Mouse (Mus musculus) neural tube, embryonic 13.5 days (tissue): ENCODE data around the gene Dph1. TPM values are rescaled to one million over a fixed set of nuclear protein-coding genes. Genes with fewer than 3 reads are reported as not detected.

Source experiments
- ATAC-seq: fragments of 200-750 bp; cut with Nextera tagmentation; 2 replicates; pipeline ENCODE4 v1.8.0; 2017; ENCODE audit warnings: low read depth, mild to moderate bottlenecking, moderate TSS enrichment, moderate library complexity
- H3K27ac ChIP-seq: fragments of 300-500 bp; sonication (generic); replicated peaks from 2 replicates; pipeline ENCODE4 v1.5.1; 2015; ENCODE audit warnings: moderate library complexity, mild to moderate bottlenecking, inconsistent platforms
- H3K27me3 ChIP-seq: fragments of 300-500 bp; sonication (generic); 2 replicates; pipeline ENCODE4 v1.6.1; 2015; ENCODE audit warnings: mild to moderate bottlenecking, inconsistent platforms
- H3K36me3 ChIP-seq: fragments of 300-500 bp; sonication (generic); 2 replicates; pipeline ENCODE4 v1.6.1; 2015; ENCODE audit warnings: mild to moderate bottlenecking, inconsistent platforms
- H3K4me1 ChIP-seq: fragments of 300-500 bp; sonication (generic); replicated peaks from 2 replicates; pipeline ENCODE4 v1.6.1; 2015; ENCODE audit warnings: inconsistent platforms
- H3K4me2 ChIP-seq: fragments of 300-500 bp; sonication (generic); 2 replicates; pipeline ENCODE4 v1.6.1; 2015; ENCODE audit warnings: inconsistent platforms, mild to moderate bottlenecking, moderate library complexity
- H3K4me3 ChIP-seq: fragments of 300-500 bp; sonication (generic); 2 replicates; pipeline ENCODE4 v1.5.1; 2015; ENCODE audit warnings: mild to moderate bottlenecking, inconsistent platforms
- H3K9ac ChIP-seq: fragments of 300-500 bp; sonication (generic); 2 replicates; pipeline ENCODE4 v1.6.1; 2015; ENCODE audit warnings: moderate library complexity, mild to moderate bottlenecking, inconsistent platforms
- H3K9me3 ChIP-seq: fragments of 300-500 bp; sonication (generic); 2 replicates; pipeline ENCODE4 v1.6.1; 2016; ENCODE audit warnings: inconsistent platforms
- WGBS: fragments of 180-500 bp; shearing (Covaris S2); methylation state at CpG from one replicate; pipeline ENCODE4 v1.1.7; 2015; 5-methylcytosine and 5-hydroxymethylcytosine counted together
- polyA plus RNA-seq: library from polyadenylated mRNA; unstranded; fragments of >200 nt; fragmentation: Nextera tagmentation; extraction: Ambion mirVana; gene quantifications from 2 replicates; pipeline ENCODE4 v1.2.1, GENCODE M21; 2015

Gene Dph1
- polyA plus RNA-seq, 1 experiment from 2014 or later, result 15.0 TPM

DNA sequence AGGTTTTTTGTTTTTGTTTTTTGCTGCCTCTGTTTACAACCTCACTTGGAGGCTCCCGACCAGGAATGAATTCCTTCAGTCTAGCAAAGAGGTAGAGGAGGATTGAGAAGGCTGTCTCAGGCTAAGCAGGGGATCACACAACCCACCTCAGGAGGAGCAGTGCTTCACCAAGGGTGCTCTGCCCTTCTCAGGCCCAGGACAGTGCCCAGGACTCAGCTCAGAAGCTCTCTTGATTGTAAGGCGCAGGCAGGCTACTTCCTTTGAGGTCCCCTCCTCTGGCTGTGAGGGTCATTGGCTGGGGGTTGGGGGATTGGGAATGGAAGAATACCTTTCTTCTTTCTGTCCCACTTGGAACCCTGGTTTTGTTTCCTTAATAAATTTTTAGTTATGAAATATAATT, 27.0 kb downstream of the Dph1 start:
- Histone ChIP-seq H3K4me2 (no peak overlapping the region), H3K9me3 (no peaks in the 10 kb centered on the region), H3K9ac (0 out of 2 replicates have a peak overlapping the region, but pooled peaks have one; percentile 49), H3K36me3 (peaks cover 51% of the 10 kb centered on the region), H3K4me1 (peaks cover 50% of the 10 kb centered on the region), H3K27me3 (peaks cover 69% of the 10 kb centered on the region), H3K27ac (no peak overlapping the region), H3K4me3 (no peak overlapping the region)
- WGBS, result 71% methylated on average over 2 of the region's 2 CpGs
- no peak for ATAC-seq

DNA sequence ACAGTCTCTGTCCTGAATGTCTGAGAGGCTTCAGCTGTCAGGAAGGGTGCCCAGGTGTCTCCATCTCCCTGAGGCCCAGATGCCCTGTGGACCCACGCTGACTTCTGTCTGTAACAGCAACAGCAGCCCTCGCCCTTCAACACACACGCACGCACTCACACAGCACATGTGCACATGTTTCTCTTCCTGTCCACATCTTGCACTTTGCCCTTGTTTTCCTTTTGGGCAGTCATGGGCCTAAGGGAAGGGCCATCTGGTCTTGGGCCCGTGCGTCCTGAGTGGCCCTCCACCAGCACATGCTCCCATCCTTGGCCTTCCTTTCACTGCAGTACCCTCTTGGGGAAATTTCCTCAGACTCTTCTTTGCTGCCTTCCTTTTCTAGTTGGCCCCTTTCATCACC, 27.7 kb downstream of the Dph1 start:
- no peaks in the 10 kb centered on the region for H3K9me3 ChIP-seq
- no peak overlapping the region for H3K4me2 ChIP-seq
- H3K9ac ChIP-seq, result no peak overlapping the region
- no peak overlapping the region for H3K4me3 ChIP-seq
- peaks cover 55% of the 10 kb centered on the region for H3K36me3 ChIP-seq
- H3K27me3 ChIP-seq, result peaks cover 62% of the 10 kb centered on the region
- WGBS, result 82% methylated on average over 6 of the region's 6 CpGs
- no peak for ATAC-seq
- peaks cover 43% of the 10 kb centered on the region for H3K4me1 ChIP-seq
- H3K27ac ChIP-seq, result no peak overlapping the region

DNA sequence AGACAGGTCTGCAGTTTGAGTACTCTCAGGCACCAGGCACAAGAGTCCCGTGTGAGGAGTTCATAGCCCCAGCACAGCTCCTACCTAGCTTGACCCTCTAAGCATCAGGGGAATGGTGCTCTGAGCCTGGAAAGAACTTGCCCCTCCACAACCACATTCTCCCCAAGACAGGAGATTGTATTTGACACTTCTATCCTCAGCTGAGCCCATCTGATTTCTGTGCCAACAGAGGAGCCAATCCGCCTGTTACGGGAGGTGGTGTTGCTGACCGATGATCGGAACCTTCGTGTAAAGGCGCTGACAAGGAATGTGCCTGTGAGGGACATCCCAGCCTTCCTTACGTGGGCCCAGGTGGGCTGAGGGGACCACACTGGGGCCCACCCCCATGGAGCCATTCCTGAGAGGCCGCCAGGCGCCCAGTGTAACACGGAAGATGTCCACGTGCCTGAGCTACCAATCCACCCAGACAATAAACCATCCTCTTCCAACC, 28.4 kb downstream of the Dph1 start:
- no peak overlapping the region for H3K4me2 ChIP-seq
- 92% methylated on average over 12 of the region's 12 CpGs for WGBS
- H3K4me3 ChIP-seq, result no peak overlapping the region
- peaks cover 55% of the 10 kb centered on the region for H3K36me3 ChIP-seq
- peaks cover 37% of the 10 kb centered on the region for H3K4me1 ChIP-seq
- no peak overlapping the region for H3K27ac ChIP-seq
- H3K9ac ChIP-seq, result no peak overlapping the region
- peaks cover 55% of the 10 kb centered on the region for H3K27me3 ChIP-seq
- H3K9me3 ChIP-seq, result no peaks in the 10 kb centered on the region
- no peak for ATAC-seq

DNA sequence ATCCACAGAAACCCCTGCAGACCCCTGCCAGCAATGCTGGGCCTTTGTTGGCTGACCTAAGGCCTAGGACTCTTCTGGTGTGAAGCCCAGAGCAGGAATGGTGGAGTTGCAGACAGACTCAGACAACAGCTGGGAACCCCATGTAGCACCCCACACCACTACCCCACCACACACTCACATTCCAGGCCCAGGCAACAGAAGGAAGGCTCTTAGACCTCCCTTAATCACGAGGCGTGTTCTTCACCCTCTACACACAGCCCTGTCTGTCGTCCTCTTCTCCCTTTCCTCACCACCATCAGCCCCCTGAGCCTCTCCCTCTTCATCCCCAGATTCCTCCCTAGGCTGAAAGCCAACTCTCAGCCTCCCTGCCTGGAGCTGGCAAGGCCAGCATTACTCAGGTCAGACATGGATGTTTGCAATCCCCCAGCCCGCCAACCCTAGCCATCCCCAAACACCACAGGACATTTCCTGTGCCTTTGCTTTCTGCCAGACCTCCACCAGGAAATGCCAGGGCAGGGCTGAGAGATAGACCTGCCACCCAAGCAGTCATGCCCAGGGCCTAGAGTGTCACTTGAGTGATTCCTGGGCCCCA, 29.5 kb downstream of the Dph1 start:
- no peaks in the 10 kb centered on the region for H3K9me3 ChIP-seq
- ATAC-seq, result no peak
- no peak overlapping the region for H3K4me3 ChIP-seq
- peaks cover 43% of the 10 kb centered on the region for H3K27me3 ChIP-seq
- H3K27ac ChIP-seq, result 0 out of 2 replicates have a peak overlapping the region, but pooled peaks have one; percentile 5
- no peak overlapping the region for H3K4me2 ChIP-seq
- no peak overlapping the region for H3K9ac ChIP-seq
- H3K36me3 ChIP-seq, result peaks cover 65% of the 10 kb centered on the region
- 76% methylated on average over 4 of the region's 4 CpGs for WGBS
- peaks cover 37% of the 10 kb centered on the region for H3K4me1 ChIP-seq

DNA sequence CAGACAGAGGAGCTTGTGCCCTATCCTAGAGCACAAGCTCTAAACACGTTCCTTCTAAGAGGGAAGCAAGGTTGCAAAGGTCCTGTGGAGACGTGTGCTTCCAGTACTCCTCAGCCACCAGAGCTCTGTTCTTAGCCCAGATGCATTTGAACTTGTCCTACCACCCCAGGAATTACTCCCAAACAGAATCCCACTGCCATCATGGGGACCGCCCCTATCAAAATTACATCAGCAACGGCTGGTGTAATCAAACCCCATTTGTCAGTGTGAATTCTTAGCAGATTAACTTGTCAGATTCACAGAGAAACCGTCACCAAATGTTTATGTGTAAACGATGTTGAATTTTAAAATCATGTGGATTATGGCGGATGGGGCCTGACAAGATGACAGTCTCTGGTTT, 30.1 kb downstream of the Dph1 start:
- H3K9me3 ChIP-seq, result no peaks in the 10 kb centered on the region
- no peak overlapping the region for H3K9ac ChIP-seq
- 86% methylated on average over 7 of the region's 7 CpGs for WGBS
- peaks cover 38% of the 10 kb centered on the region for H3K27me3 ChIP-seq
- no peak overlapping the region for H3K4me2 ChIP-seq
- H3K4me3 ChIP-seq, result no peak overlapping the region
- H3K36me3 ChIP-seq, result peaks cover 66% of the 10 kb centered on the region
- no peak overlapping the region; the same call in 1 of the 2 replicates for H3K27ac ChIP-seq
- ATAC-seq, result no peak
- H3K4me1 ChIP-seq, result peaks cover 37% of the 10 kb centered on the region

DNA sequence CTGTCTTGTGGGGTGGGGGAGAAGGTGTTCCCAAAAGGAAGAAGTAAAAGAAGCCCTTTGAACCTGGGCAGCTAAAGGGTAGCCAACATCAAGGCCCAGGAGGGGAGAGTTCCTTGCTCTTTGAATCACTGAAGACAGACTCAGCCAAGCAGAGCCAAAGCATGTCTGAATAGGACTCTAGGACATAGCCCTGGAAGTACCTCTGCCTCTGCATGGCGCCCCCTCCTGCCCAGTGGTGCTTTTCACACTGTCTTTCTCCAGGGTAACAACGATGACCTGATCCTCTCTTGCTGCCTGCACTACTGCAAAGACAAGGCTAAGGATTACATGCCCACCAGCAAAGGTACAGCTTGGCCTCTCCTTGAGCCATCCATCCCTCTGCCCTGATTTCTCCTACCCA, 31.5 kb downstream of the Dph1 start:
- Histone ChIP-seq H3K27me3 (peaks cover 24% of the 10 kb centered on the region), H3K27ac (no peak overlapping the region), H3K4me3 (no peak overlapping the region), H3K9me3 (no peaks in the 10 kb centered on the region), H3K36me3 (peaks cover 66% of the 10 kb centered on the region), H3K9ac (no peak overlapping the region), H3K4me2 (no peak overlapping the region), H3K4me1 (peaks cover 28% of the 10 kb centered on the region)
- 55% methylated on average over 2 of the region's 2 CpGs for WGBS
- no peak for ATAC-seq

DNA sequence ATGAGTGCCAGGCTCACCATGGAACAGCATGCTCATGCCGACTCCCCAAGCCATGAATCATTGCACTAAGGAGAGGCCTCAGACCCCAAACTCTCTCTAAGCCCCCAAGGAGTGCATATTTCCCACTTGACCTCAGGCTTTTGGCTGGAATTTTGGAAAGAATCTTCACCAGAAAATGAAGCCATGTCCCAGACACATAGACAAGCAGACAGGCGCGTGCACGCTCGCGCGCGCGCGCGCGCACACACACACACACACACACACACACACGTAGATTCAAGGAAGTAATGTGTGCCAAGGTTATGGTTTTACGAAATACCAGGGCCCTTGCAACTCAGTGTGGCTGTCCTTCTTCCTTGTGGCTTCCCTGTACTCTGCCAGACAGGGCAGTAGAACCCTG, 32.6 kb downstream of the Dph1 start:
- no peaks in the 10 kb centered on the region for H3K9me3 ChIP-seq
- 91% methylated on average over 14 of the region's 14 CpGs for WGBS
- no peak overlapping the region for H3K4me2 ChIP-seq
- H3K4me1 ChIP-seq, result peaks cover 29% of the 10 kb centered on the region
- no peak overlapping the region for H3K9ac ChIP-seq
- H3K36me3 ChIP-seq, result peaks cover 59% of the 10 kb centered on the region
- ATAC-seq, result no peak
- 0 out of 2 replicates have a peak overlapping the region, but pooled peaks have one; percentile 29 for H3K27ac ChIP-seq
- no peak overlapping the region for H3K4me3 ChIP-seq
- peaks cover 13% of the 10 kb centered on the region for H3K27me3 ChIP-seq

DNA sequence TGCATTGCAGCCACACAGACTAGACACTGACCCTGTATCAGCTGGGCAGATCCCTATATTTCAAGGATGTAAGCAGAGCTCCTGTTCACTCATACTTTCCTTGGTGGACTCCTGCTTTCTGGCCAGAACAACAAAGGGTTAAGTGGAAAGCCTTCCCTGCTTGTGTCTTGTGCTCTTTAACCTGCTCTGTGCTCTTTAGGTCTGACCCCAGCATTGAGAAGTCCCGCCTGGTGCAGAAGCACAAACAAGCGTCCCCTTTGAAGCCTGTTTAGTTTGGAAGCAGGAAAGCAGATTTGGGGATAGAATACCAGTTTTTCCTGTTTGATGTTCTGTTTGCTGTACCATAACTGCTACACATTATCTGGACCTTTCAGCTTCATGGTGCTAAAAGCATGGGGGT, 33.1 kb downstream of the Dph1 start:
- peaks cover 7% of the 10 kb centered on the region for H3K27me3 ChIP-seq
- 58% methylated on average over 2 of the region's 2 CpGs for WGBS
- 0 out of 2 replicates have a peak overlapping the region, but pooled peaks have one; percentile 3 for H3K9ac ChIP-seq
- H3K9me3 ChIP-seq, result no peaks in the 10 kb centered on the region
- peaks cover 54% of the 10 kb centered on the region for H3K36me3 ChIP-seq
- peaks cover 29% of the 10 kb centered on the region for H3K4me1 ChIP-seq
- peak overlapping the region; percentile 29; the same call in 1 of the 2 replicates for H3K27ac ChIP-seq
- no peak overlapping the region for H3K4me3 ChIP-seq
- no peak overlapping the region for H3K4me2 ChIP-seq
- ATAC-seq, result no peak

DNA sequence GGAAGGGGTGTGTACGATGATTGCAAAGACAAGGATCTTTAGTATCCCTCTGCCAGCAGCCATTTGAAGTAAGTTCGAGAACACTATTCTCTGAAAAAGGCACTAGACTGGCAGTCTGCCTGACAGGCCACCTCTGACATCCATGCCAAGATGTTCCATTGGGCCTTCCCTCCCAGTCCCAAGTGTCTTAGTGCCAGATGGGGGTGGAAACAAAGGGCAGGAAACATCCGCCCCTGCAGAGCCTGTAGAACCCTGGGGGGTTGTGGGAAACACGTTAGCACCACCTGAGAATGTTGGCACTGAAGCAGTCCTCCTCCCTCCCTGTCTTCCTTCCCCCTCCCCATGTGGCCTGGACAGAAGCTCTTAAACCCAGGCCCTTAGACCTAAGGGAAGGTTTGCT, 34.0 kb downstream of the Dph1 start:
- Histone ChIP-seq H3K27ac (0 out of 2 replicates have a peak overlapping the region, but pooled peaks have one; percentile 9), H3K36me3 (peaks cover 45% of the 10 kb centered on the region), H3K4me3 (no peak overlapping the region), H3K4me2 (no peak overlapping the region), H3K9ac (no peak overlapping the region), H3K4me1 (peaks cover 29% of the 10 kb centered on the region), H3K9me3 (no peaks in the 10 kb centered on the region), H3K27me3 (no peaks in the 10 kb centered on the region)
- 51% methylated on average over 4 of the region's 4 CpGs for WGBS
- ATAC-seq, result no peak

DNA sequence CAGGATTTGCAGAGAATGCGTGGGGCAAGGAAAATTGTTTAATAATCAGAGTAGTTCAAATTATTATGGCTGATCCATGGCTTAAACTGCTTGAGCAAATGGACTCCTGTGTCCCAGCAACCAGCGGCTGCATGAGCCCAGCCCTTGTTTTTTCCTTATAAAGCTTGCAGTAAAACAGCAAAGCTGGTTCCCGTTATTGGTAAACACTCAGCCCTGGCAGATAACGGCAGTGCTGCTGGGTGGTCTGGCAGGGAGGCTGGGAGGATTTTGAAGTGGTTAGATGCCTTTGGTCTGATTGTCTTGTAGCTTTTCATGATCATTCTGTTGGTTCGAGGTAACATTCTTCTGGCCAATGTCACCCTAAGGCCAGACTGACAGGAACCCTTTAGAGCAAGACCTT, 34.6 kb downstream of the Dph1 start:
- Histone ChIP-seq H3K27ac (0 out of 2 replicates have a peak overlapping the region, but pooled peaks have one; percentile 9), H3K9me3 (no peaks in the 10 kb centered on the region), H3K27me3 (no peaks in the 10 kb centered on the region), H3K4me2 (no peak overlapping the region), H3K36me3 (peaks cover 39% of the 10 kb centered on the region), H3K9ac (no peak overlapping the region), H3K4me1 (peaks cover 26% of the 10 kb centered on the region), H3K4me3 (no peak overlapping the region)
- no peak for ATAC-seq
- 78% methylated on average over 5 of the region's 5 CpGs for WGBS

DNA sequence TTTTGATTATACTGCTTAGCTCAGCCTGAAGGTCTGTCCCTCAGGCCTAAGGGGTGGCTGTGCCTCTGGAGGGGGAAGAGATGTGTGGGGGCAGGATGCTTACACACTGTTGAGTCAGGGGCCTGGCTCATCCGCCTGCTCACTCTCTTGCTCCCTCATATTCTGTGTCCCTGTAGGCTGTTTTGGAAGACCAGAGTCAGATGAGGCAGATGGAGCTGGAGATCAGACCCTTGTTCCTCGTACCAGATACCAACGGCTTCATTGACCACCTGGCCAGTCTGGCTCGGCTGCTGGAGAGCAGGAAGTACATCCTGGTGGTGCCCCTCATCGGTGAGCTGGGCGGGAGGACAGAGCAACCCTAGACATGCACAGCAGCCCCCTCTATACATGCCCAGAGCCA, 35.1 kb downstream of the Dph1 start:
- H3K4me2 ChIP-seq, result no peak overlapping the region
- ATAC-seq, result no peak
- no peaks in the 10 kb centered on the region for H3K27me3 ChIP-seq
- H3K4me1 ChIP-seq, result peaks cover 24% of the 10 kb centered on the region
- 71% methylated on average over 6 of the region's 6 CpGs for WGBS
- H3K9ac ChIP-seq, result no peak overlapping the region
- no peak overlapping the region for H3K27ac ChIP-seq
- peaks cover 35% of the 10 kb centered on the region for H3K36me3 ChIP-seq
- no peak overlapping the region for H3K4me3 ChIP-seq
- no peaks in the 10 kb centered on the region for H3K9me3 ChIP-seq

DNA sequence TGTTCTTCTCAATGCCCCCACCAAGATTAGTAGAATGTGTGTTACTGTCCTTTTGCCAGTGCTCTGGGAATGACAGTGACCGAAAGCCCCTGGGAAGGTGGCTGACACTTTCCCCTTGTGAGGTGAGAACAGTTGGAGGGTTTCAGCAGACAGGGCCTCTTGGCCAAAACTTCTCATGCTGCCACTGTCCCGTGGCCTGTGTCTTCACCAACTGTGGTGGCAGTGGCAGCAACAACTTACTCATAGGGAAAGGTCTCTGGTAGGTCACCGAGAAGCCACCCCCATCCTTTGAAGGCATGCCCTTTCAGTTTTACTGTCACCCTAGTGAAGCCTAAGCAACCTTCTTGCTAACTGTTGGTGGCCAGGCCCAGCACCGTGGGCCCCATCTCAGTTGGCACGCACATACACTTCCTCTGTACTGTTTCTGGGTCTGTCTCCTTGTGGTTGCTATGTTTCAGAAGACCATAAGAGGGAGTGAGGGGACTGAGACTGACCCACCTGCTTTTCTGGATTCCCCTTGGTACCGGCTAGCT, 36.9 kb downstream of the Dph1 start:
- no peak for ATAC-seq
- Histone ChIP-seq H3K36me3 (peaks cover 22% of the 10 kb centered on the region), H3K9ac (no peak overlapping the region), H3K27me3 (no peaks in the 10 kb centered on the region), H3K4me2 (no peak overlapping the region), H3K4me1 (peaks cover 24% of the 10 kb centered on the region), H3K4me3 (no peak overlapping the region), H3K27ac (no peak overlapping the region), H3K9me3 (no peaks in the 10 kb centered on the region)
- WGBS, result 73% methylated on average over 6 of the region's 6 CpGs
